Mouse (Mus musculus) olfactory bulb, adult 2 months (tissue): ENCODE data around the gene Gm20503.

Experiments
- CTCF ChIP-seq: fragments of 200-500 bp; IDR thresholded peaks from 2 replicates; pipeline ENCODE4 v1.5.1; 2012; ENCODE audit warnings: low read depth, mild to moderate bottlenecking, low read length, moderate library complexity; ENCODE audit not compliant: insufficient read depth
- POLR2A ChIP-seq: fragments of 200-500 bp; IDR thresholded peaks from 2 replicates; pipeline ENCODE4 v1.6.1; 2012; ENCODE audit warnings: mild to moderate bottlenecking, low read depth, low read length, moderate library complexity; ENCODE audit not compliant: insufficient read depth

GRCm38 (mm10) chr4:58982806-58983205 lies 20.2 kb upstream of the Gm20503 start:
- TF ChIP-seq CTCF, result no peak
- TF ChIP-seq POLR2A, result no peak
